Mouse (Mus musculus) liver, postnatal 0 days (tissue): ENCODE results near the gene Akr1b3.

Experiments used
- CTCF ChIP-seq: sonication (generic); IDR thresholded peaks from 2 replicates; pipeline ENCODE4 v1.5.1; 2016; ENCODE audit warnings: antibody characterized with exemption, low read depth
- EP300 ChIP-seq: IDR thresholded peaks from 2 replicates; pipeline ENCODE4 v1.6.1; 2016; ENCODE audit warnings: antibody characterized with exemption, low read depth, mild to moderate bottlenecking

DNA sequence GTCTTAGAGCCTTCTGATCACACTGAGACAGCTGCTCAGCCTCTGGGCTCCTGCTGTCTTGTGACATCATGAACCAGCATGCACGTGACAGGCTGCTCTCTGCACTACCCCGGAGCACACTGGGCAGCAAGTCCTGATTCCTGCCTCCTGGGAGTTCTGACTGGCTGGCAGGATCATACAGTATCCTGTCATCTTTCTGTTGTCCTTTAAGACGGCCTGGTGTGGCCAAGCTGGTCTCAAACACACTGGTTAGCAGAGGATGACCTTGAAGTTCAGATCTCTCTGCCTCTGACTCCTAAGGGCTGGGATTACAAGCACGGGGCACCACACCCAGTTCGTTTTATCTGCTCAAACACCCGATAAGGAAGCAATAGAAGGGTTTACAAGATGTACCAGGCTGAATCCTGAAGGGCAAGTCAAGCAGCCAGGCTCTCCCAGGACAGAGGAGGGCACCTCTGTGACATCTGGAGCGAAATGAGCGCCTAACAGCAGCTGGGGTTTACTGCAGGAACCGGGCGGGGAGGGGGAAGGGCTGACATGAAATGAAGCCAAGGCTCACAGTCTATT, 12.5 kb downstream of the Akr1b3 start:
- TF ChIP-seq EP300 = no peak
- no peak for TF ChIP-seq CTCF
